Mouse (Mus musculus) liver, postnatal 0 days (tissue): ENCODE measurements at regions not wholly inside any gene's neighbourhood (a gene's known extent, or its start where the extent isn't known, plus 50 kb on each side); places are given as distances from the start of the nearest gene placed in this dataset.

Experiments used
- CTCF ChIP-seq: sonication (generic); IDR thresholded peaks from 2 replicates; pipeline ENCODE4 v1.5.1; 2016; ENCODE audit warnings: antibody characterized with exemption, low read depth
- EP300 ChIP-seq: IDR thresholded peaks from 2 replicates; pipeline ENCODE4 v1.6.1; 2016; ENCODE audit warnings: antibody characterized with exemption, low read depth, mild to moderate bottlenecking

GRCm38 (mm10) chr1:50745049-50745448, 155.4 kb upstream of the Tmeff2 start:
- TF ChIP-seq CTCF = no peak
- no peak for TF ChIP-seq EP300
